ENCODE assay signal across 26 mouse cellular contexts in the genomic region with DNA sequence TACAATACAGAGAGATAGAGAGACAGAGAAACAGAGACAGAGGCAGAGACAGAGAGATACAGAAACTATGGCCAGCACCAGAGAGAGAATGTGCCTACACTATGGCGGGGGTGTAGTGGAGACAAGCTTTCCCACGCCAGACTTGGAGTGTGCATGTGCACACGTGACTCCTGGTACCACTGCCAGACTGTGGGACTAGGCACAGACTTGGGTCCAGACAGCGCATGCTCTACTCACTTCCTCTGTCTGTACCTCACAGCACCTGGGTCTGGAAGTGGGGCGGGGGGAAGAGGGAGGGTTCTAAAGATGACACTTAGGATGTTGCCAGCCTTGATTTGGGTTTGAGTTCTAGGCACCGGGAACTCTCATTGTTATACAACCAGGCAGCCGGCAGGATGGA.
A peak's percentile ranks its signal among the peaks of the same experiment; 100 is the strongest.
DNase-seq lines count a peak whose midpoint lies in the region; ATAC-seq and TF ChIP-seq lines count a peak whose summit lies in the region.
"Had no signal": no experiment of that assay in that cellular context is flagged by ENCODE, and none has a peak within 500 bp of the region (broad histone marks: within the 10 kb centered on the region; RNA-seq: fewer than 3 reads in every experiment).

No protein-coding gene starts in this region.

- 0 out of 2 replicates have a peak, but pooled peaks cover under 1% of the 10 kb centered on the region for H3K4me1 ChIP-seq in lung, embryonic 14.5 days (ENCODE audit: insufficient read depth)
- H3K4me1 ChIP-seq: liver, embryonic 13.5 days; midbrain, embryonic 10.5 days; midbrain, embryonic 15.5 days; neural tube, embryonic 15.5 days had no signal

- H3K9ac ChIP-seq in lung, embryonic 14.5 days = no peak overlapping the region
- H3K9ac ChIP-seq: forebrain, embryonic 13.5 days; hindbrain, embryonic 14.5 days; kidney, embryonic 15.5 days; liver, embryonic 13.5 days; midbrain, embryonic 15.5 days; neural tube, embryonic 15.5 days had no signal

- no peak for DNase-seq in gastrocnemius, adult 2 months
- no peak for DNase-seq in gastrocnemius, postnatal 14 days
- DNase-seq in lung, embryonic 14.5 days = peak; percentile 25
- no peak for DNase-seq in lung, adult 18-20 months
- DNase-seq in brain, adult 2 months (ENCODE audit: low read depth, low spot score) = peak; percentile 50
- DNase-seq in ovary, postnatal 10 days (ENCODE audit: low spot score) = no peak
- no peak for DNase-seq in kidney, postnatal 14 days
- DNase-seq: adrenal gland, adult 2 months; cerebellum, adult 11 months; cerebellum, adult 9-10 months; cerebellum, postnatal 36 days; kidney, adult 11 months; kidney, postnatal 4 days; layer of hippocampus, postnatal 36 days; left cerebral cortex, postnatal 4 days; liver, embryonic 13.5 days; right cerebral cortex, postnatal 25 days; thymus, postnatal 25 days had no signal

- intact Hi-C loops in gastrocnemius, adult 2 months (cut with DNase I) = loop anchor here (5.0 kb wide), 1 partner anchor 184 kb away; no protein-coding TSS in a partner anchor
- intact Hi-C loops in gastrocnemius, postnatal 14 days (cut with DNase I; ENCODE audit: low total_unique reads) = no loop called here

- H3K27ac ChIP-seq in gastrocnemius, adult 2 months = peak overlapping the region; percentile 75; the same call in 1 of the 2 replicates
- H3K27ac ChIP-seq in lung, embryonic 14.5 days (ENCODE audit: low read depth) = no peak overlapping the region
- H3K27ac ChIP-seq: forebrain, embryonic 13.5 days; hindbrain, embryonic 14.5 days; liver, embryonic 13.5 days; macrophage; midbrain, embryonic 10.5 days; midbrain, embryonic 15.5 days; neural tube, embryonic 15.5 days had no signal

- H3K27me3 ChIP-seq in lung, embryonic 14.5 days (ENCODE audit: insufficient read depth, low read length) = no peaks in the 10 kb centered on the region
- H3K27me3 ChIP-seq: forebrain, embryonic 13.5 days; kidney, embryonic 15.5 days; liver, embryonic 13.5 days; midbrain, embryonic 15.5 days; neural tube, embryonic 15.5 days had no signal

- H3K4me2 ChIP-seq in lung, embryonic 14.5 days = no peak overlapping the region
- H3K4me2 ChIP-seq: forebrain, embryonic 13.5 days; hindbrain, embryonic 14.5 days; kidney, embryonic 15.5 days; liver, embryonic 13.5 days; midbrain, embryonic 15.5 days; neural tube, embryonic 15.5 days had no signal

- no peak overlapping the region for H3K4me3 ChIP-seq in gastrocnemius, adult 2 months
- no peak overlapping the region for H3K4me3 ChIP-seq in lung, embryonic 14.5 days (ENCODE audit: low read depth, low read length)
- H3K4me3 ChIP-seq: forebrain, embryonic 13.5 days; kidney, embryonic 15.5 days; liver, embryonic 13.5 days; midbrain, embryonic 10.5 days; midbrain, embryonic 15.5 days; neural tube, embryonic 15.5 days had no signal

- 76% methylated on average over 7 of the region's 7 CpGs for WGBS in lung, embryonic 14.5 days

- ATAC-seq in lung, embryonic 14.5 days (ENCODE audit: insufficient read depth) = peak; percentile 35; the same call in 1 of the 2 replicates
- ATAC-seq: forebrain, embryonic 13.5 days; lung, postnatal 0 days; midbrain, embryonic 15.5 days had no signal

- no peak for TF ChIP-seq CTCF in gastrocnemius, adult 2 months (IDR thresholded peaks at IDR 0.05)
- TF ChIP-seq CTCF in lung, embryonic 14.5 days (IDR thresholded peaks at IDR 0.05; ENCODE audit: low read depth) = no peak

- H3K36me3 ChIP-seq in lung, embryonic 14.5 days (ENCODE audit: insufficient read depth) = no peaks in the 10 kb centered on the region
- H3K36me3 ChIP-seq: kidney, embryonic 15.5 days; liver, embryonic 13.5 days; midbrain, embryonic 10.5 days; midbrain, embryonic 15.5 days; neural tube, embryonic 15.5 days had no signal

- H3K9me3 ChIP-seq in lung, embryonic 14.5 days (ENCODE audit: low read depth, low read length) = no peaks in the 10 kb centered on the region
- H3K9me3 ChIP-seq: forebrain, embryonic 13.5 days; kidney, embryonic 15.5 days; liver, embryonic 13.5 days; midbrain, embryonic 10.5 days; midbrain, embryonic 15.5 days; neural tube, embryonic 15.5 days had no signal

Comparison
In these comparisons a context has a peak if more than half of its experiments do, and no peak if none do; other contexts are left out.
1. DNase-seq: peak in lung, embryonic 14.5 days (single experiment) and brain, adult 2 months (single experiment); none in gastrocnemius, adult 2 months (single experiment), gastrocnemius, postnatal 14 days (single experiment), lung, adult 18-20 months (0 of 2), ovary, postnatal 10 days (single experiment) and kidney, postnatal 14 days (single experiment).